Mouse (Mus musculus): ENCODE measurements around the gene B3gnt7. TPM values are rescaled to one million over a fixed set of nuclear protein-coding genes. Genes with fewer than 3 reads are reported as not detected.

Gene B3gnt7
- polyA plus RNA-seq, 1 experiment from 2014 or later, result 3.4 TPM

- ATAC-seq (ENCODE audit: insufficient read depth, low FRiP score, low TSS enrichment), result no peak
- Histone ChIP-seq H3K4me2 (ENCODE audit: low read depth) (no peak overlapping the region), H3K27ac (ENCODE audit: low read depth, low read length) (no peak overlapping the region), H3K27me3 (ENCODE audit: control insufficient read depth, insufficient read depth, low read length) (no peaks in the 10 kb centered on the region), H3K4me3 (ENCODE audit: low read depth, low read length) (no peak overlapping the region), H3K9ac (ENCODE audit: low read length) (no peak overlapping the region), H3K9me3 (ENCODE audit: control insufficient read depth, low read length) (no peaks in the 10 kb centered on the region), H3K4me1 (ENCODE audit: control insufficient read depth, insufficient read depth, low read length) (no peaks in the 10 kb centered on the region), H3K36me3 (ENCODE audit: control insufficient read depth, insufficient read depth, low read length) (peaks cover 17% of the 10 kb centered on the region)
- WGBS, result 94% methylated on average over 4 of the region's 4 CpGs
- no peak for DNase-seq (ENCODE audit: low spot score)
Measured at GRCm38 (mm10) chr1:86345956-86346355, 43.3 kb downstream of the B3gnt7 start.

DNA sequence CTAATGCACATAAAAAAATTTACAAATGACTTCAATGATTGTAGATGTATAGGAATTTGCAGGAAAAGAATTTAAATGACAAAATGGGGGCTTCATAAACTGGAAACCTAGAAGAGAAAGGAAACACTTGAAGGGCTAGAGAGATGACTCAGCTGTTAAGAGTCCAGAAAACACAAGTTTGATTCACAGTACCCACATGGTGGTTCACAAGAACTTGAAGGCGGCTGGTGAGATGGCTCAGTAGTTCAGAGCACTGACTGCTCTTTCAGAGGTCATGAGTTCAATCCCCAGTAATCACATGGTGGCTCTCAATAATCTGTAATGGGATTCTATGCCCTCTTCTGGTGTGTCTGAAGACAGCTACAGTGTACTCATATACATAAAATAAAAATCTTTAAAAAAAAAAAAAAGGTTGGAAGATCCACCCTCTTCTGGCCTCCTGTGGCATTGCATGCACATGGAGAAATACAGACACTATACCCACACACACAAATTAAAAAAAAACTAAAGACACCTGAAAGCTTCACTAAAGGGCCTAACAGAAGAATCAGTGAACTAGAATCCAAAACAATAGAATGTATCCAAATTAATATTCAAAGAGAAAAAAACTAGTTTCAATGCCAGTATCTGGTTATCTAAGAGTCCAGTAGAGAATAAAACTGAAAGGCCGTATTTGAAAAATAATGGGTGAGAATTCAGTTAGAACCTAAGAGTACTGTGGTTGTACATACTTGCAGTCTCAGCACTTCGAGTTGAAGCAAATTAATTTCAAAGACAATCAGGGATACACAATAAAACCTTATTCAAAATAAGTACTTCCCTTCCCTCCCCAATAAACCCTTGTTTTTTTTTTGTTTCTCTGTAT lies 44.5 kb downstream of the B3gnt7 start:
- Histone ChIP-seq H3K4me2 (ENCODE audit: low read depth) (no peak overlapping the region), H3K36me3 (ENCODE audit: control insufficient read depth, insufficient read depth, low read length) (peaks cover 17% of the 10 kb centered on the region), H3K9me3 (ENCODE audit: control insufficient read depth, low read length) (no peaks in the 10 kb centered on the region), H3K27me3 (ENCODE audit: control insufficient read depth, insufficient read depth, low read length) (no peaks in the 10 kb centered on the region), H3K9ac (ENCODE audit: low read length) (no peak overlapping the region), H3K4me1 (ENCODE audit: control insufficient read depth, insufficient read depth, low read length) (no peaks in the 10 kb centered on the region), H3K4me3 (ENCODE audit: low read depth, low read length) (no peak overlapping the region), H3K27ac (ENCODE audit: low read depth, low read length) (no peak overlapping the region)
- no peak for DNase-seq (ENCODE audit: low spot score)
- ATAC-seq (ENCODE audit: insufficient read depth, low FRiP score, low TSS enrichment), result no peak
- WGBS, result 89% methylated on average over 3 of the region's 3 CpGs

- no peaks in the 10 kb centered on the region for H3K9me3 ChIP-seq (ENCODE audit: control insufficient read depth, low read length)
- H3K4me1 ChIP-seq (ENCODE audit: control insufficient read depth, insufficient read depth, low read length), result no peaks in the 10 kb centered on the region
- no peak overlapping the region for H3K4me3 ChIP-seq (ENCODE audit: low read depth, low read length)
- 71% methylated on average over 1 of the region's 1 CpGs for WGBS
- H3K4me2 ChIP-seq (ENCODE audit: low read depth), result no peak overlapping the region
- peaks cover 20% of the 10 kb centered on the region for H3K36me3 ChIP-seq (ENCODE audit: control insufficient read depth, insufficient read depth, low read length)
- H3K9ac ChIP-seq (ENCODE audit: low read length), result no peak overlapping the region
- ATAC-seq (ENCODE audit: insufficient read depth, low FRiP score, low TSS enrichment), result no peak
- no peak overlapping the region for H3K27ac ChIP-seq (ENCODE audit: low read depth, low read length)
- no peak for DNase-seq (ENCODE audit: low spot score)
- H3K27me3 ChIP-seq (ENCODE audit: control insufficient read depth, insufficient read depth, low read length), result no peaks in the 10 kb centered on the region
Measured at GRCm38 (mm10) chr1:86347716-86348045, 45.0 kb downstream of the B3gnt7 start.

DNA sequence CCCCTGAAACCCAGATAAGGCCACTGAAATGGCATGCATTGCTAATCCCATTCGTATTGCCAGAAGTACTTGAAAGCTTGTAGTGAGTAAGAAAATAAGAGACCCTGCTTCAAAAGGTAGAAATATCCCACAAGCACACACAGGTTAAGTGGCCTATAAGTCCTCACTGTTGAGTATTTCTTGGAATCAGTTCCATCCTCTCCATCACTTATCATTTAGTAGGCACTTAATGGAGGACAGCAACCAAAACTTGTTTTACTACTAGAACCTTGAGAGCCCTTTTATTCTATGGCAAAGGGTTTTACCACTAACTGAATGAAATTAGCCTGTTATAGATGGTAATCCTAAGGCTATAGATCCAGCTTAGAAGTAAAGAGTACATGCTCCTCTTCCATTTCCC lies 45.5 kb downstream of the B3gnt7 start:
- H3K4me2 ChIP-seq (ENCODE audit: low read depth), result no peak overlapping the region
- no peaks in the 10 kb centered on the region for H3K4me1 ChIP-seq (ENCODE audit: control insufficient read depth, insufficient read depth, low read length)
- no peak for ATAC-seq (ENCODE audit: insufficient read depth, low FRiP score, low TSS enrichment)
- no peak overlapping the region for H3K4me3 ChIP-seq (ENCODE audit: low read depth, low read length)
- H3K27ac ChIP-seq (ENCODE audit: low read depth, low read length), result no peak overlapping the region
- H3K9ac ChIP-seq (ENCODE audit: low read length), result no peak overlapping the region
- no peak for DNase-seq (ENCODE audit: low spot score)
- no peaks in the 10 kb centered on the region for H3K27me3 ChIP-seq (ENCODE audit: control insufficient read depth, insufficient read depth, low read length)
- H3K9me3 ChIP-seq (ENCODE audit: control insufficient read depth, low read length), result no peaks in the 10 kb centered on the region
- 55% methylated on average over 1 of the region's 1 CpGs for WGBS
- peaks cover 20% of the 10 kb centered on the region for H3K36me3 ChIP-seq (ENCODE audit: control insufficient read depth, insufficient read depth, low read length)

DNA sequence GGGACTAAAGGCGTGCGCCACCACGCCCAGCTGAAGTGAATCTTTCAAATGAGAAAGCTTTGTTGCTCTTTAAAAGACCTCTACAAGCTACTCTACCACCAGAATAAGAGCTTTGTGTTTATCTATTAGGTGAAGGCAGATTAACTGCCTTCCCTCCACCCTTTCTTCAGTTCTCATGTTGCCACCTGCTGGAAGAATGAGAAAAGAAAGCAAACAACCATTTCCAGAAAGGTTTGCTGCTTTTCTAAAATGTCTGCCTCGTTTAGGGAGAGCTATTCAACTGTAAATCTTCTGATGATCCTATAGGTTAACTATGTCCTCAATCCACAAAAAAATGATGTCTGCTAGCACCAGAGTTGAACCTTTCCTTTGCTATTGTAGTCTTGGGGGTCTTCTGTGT lies 46.2 kb downstream of the B3gnt7 start:
- no peaks in the 10 kb centered on the region for H3K4me1 ChIP-seq (ENCODE audit: control insufficient read depth, insufficient read depth, low read length)
- DNase-seq (ENCODE audit: low spot score), result no peak
- H3K27me3 ChIP-seq (ENCODE audit: control insufficient read depth, insufficient read depth, low read length), result no peaks in the 10 kb centered on the region
- H3K4me3 ChIP-seq (ENCODE audit: low read depth, low read length), result no peak overlapping the region
- no peak overlapping the region for H3K4me2 ChIP-seq (ENCODE audit: low read depth)
- ATAC-seq (ENCODE audit: insufficient read depth, low FRiP score, low TSS enrichment), result no peak
- no peak overlapping the region for H3K9ac ChIP-seq (ENCODE audit: low read length)
- 76% methylated on average over 4 of the region's 4 CpGs for WGBS
- H3K36me3 ChIP-seq (ENCODE audit: control insufficient read depth, insufficient read depth, low read length), result peaks cover 22% of the 10 kb centered on the region
- no peaks in the 10 kb centered on the region for H3K9me3 ChIP-seq (ENCODE audit: control insufficient read depth, low read length)
- no peak overlapping the region for H3K27ac ChIP-seq (ENCODE audit: low read depth, low read length)

GRCm38 (mm10) chr1:86349201-86349600 lies 46.6 kb downstream of the B3gnt7 start:
- DNase-seq (ENCODE audit: low spot score) (no peak), ATAC-seq (ENCODE audit: insufficient read depth, low FRiP score, low TSS enrichment) (no peak)
- H3K9me3 ChIP-seq (ENCODE audit: control insufficient read depth, low read length), result no peaks in the 10 kb centered on the region
- no peak overlapping the region for H3K9ac ChIP-seq (ENCODE audit: low read length)
- H3K4me2 ChIP-seq (ENCODE audit: low read depth), result no peak overlapping the region
- H3K4me1 ChIP-seq (ENCODE audit: control insufficient read depth, insufficient read depth, low read length), result no peaks in the 10 kb centered on the region
- H3K27me3 ChIP-seq (ENCODE audit: control insufficient read depth, insufficient read depth, low read length), result no peaks in the 10 kb centered on the region
- H3K27ac ChIP-seq (ENCODE audit: low read depth, low read length), result no peak overlapping the region
- no peak overlapping the region for H3K4me3 ChIP-seq (ENCODE audit: low read depth, low read length)
- WGBS, result 90% methylated on average over 3 of the region's 3 CpGs
- peaks cover 22% of the 10 kb centered on the region for H3K36me3 ChIP-seq (ENCODE audit: control insufficient read depth, insufficient read depth, low read length)

DNA sequence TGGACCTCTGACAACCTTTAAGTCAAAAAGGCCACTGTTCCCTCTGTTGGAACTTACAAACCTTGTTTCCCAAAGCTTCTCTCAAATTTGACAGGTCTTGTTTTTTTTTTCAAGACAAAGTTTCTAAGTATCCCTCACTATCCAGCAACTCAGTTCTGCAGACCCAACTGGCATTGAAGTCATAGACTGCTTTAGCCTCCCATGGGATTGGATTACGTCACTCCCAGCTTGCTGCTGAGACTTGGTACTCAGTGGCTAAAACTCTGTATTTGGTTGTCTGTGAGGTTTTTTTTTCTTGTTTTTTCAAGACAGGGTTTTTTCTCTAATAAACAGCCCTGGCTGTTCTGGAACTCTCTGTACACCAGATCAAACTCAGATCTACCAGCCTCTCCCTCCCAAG lies 47.1 kb downstream of the B3gnt7 start:
- no peak for DNase-seq (ENCODE audit: low spot score)
- ATAC-seq (ENCODE audit: insufficient read depth, low FRiP score, low TSS enrichment), result no peak

GRCm38 (mm10) chr1:86350576-86350975 lies 47.9 kb downstream of the B3gnt7 start:
- H3K27ac ChIP-seq (ENCODE audit: low read depth, low read length), result no peak overlapping the region
- H3K36me3 ChIP-seq (ENCODE audit: control insufficient read depth, insufficient read depth, low read length), result peaks cover 28% of the 10 kb centered on the region
- H3K9ac ChIP-seq (ENCODE audit: low read length), result no peak overlapping the region
- no peak overlapping the region for H3K4me2 ChIP-seq (ENCODE audit: low read depth)
- no peak for ATAC-seq (ENCODE audit: insufficient read depth, low FRiP score, low TSS enrichment)
- WGBS, result 89% methylated on average over 8 of the region's 8 CpGs
- no peak overlapping the region for H3K4me3 ChIP-seq (ENCODE audit: low read depth, low read length)
- H3K4me1 ChIP-seq (ENCODE audit: control insufficient read depth, insufficient read depth, low read length), result no peaks in the 10 kb centered on the region
- H3K27me3 ChIP-seq (ENCODE audit: control insufficient read depth, insufficient read depth, low read length), result no peaks in the 10 kb centered on the region
- DNase-seq (ENCODE audit: low spot score), result no peak
- no peaks in the 10 kb centered on the region for H3K9me3 ChIP-seq (ENCODE audit: control insufficient read depth, low read length)

More for the DNA sequence above, 47.1 kb downstream of the B3gnt7 start:
- no peaks in the 10 kb centered on the region for H3K4me1 ChIP-seq (ENCODE audit: control insufficient read depth, insufficient read depth, low read length)
- no peak overlapping the region for H3K9ac ChIP-seq (ENCODE audit: low read length)
- no peaks in the 10 kb centered on the region for H3K9me3 ChIP-seq (ENCODE audit: control insufficient read depth, low read length)
- no peak overlapping the region for H3K4me2 ChIP-seq (ENCODE audit: low read depth)
- H3K27me3 ChIP-seq (ENCODE audit: control insufficient read depth, insufficient read depth, low read length), result no peaks in the 10 kb centered on the region
- H3K4me3 ChIP-seq (ENCODE audit: low read depth, low read length), result no peak overlapping the region
- WGBS, result 86% methylated on average over 1 of the region's 1 CpGs
- no peak overlapping the region for H3K27ac ChIP-seq (ENCODE audit: low read depth, low read length)
- H3K36me3 ChIP-seq (ENCODE audit: control insufficient read depth, insufficient read depth, low read length), result peaks cover 25% of the 10 kb centered on the region

DNA sequence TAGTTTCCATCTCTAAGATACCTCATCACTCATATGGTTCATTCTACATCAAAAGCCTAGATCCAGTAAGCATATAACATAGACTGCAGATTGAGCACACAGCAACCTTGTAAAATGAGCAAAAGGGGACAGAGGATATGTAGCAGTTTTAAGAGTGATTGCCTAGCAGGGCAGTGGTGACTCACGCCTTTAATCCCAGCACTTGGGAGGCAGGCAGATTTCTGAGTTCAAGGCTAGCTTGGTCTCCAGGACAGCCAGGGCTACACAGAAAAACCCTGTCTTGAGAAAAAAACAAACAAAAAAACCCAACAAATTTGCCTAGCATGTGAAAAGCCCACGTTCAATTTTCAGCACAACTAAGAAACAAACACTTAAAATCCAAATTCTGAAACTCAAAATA lies 51.6 kb downstream of the B3gnt7 start:
- Histone ChIP-seq H3K4me1 (ENCODE audit: control insufficient read depth, insufficient read depth, low read length) (peaks cover 7% of the 10 kb centered on the region; the same call in 1 of the 2 replicates), H3K9ac (ENCODE audit: low read length) (no peak overlapping the region), H3K27ac (ENCODE audit: low read depth, low read length) (no peak overlapping the region), H3K27me3 (ENCODE audit: control insufficient read depth, insufficient read depth, low read length) (no peaks in the 10 kb centered on the region), H3K4me3 (ENCODE audit: low read depth, low read length) (no peak overlapping the region), H3K36me3 (ENCODE audit: control insufficient read depth, insufficient read depth, low read length) (peaks cover 30% of the 10 kb centered on the region), H3K9me3 (ENCODE audit: control insufficient read depth, low read length) (no peaks in the 10 kb centered on the region), H3K4me2 (ENCODE audit: low read depth) (no peak overlapping the region)
- no peak for ATAC-seq (ENCODE audit: insufficient read depth, low FRiP score, low TSS enrichment)
- no peak for DNase-seq (ENCODE audit: low spot score)
- 85% methylated on average over 2 of the region's 2 CpGs for WGBS

Measured in neural tube, embryonic 11.5 days (tissue).